Mouse (Mus musculus): ENCODE measurements around the gene Dicer1. TPM values are rescaled to one million over a fixed set of nuclear protein-coding genes. Genes with fewer than 3 reads are reported as not detected.

Dicer1 gene
- total and polyA plus RNA-seq, 2 experiments from 2014 or later, result 28.7 to 38.7 TPM

DNA sequence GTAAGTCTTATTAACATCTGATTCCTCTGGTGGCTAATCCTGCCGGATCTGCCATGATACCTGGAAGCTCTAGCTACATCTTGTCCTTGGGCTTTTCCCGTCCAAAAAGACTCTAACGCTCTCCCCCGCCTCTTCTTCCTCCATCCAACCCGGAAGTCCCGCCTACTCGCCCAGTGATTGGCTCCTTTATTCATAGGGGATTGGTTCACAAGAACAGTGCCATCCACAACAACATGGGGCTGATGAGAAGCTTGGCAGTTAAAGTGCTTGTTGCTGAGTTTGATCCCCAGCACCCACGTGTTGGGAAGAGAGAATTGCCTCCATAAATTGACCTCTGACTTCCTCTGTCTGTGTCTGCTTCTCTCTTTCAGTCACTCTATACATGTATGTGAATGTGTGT is 9.7 kb upstream of the Dicer1 start:
- H3K9me3 ChIP-seq (ENCODE audit: low read length), result no peaks in the 10 kb centered on the region
- H3K4me3 ChIP-seq (ENCODE audit: low read depth, low read length), result no peak overlapping the region

DNA sequence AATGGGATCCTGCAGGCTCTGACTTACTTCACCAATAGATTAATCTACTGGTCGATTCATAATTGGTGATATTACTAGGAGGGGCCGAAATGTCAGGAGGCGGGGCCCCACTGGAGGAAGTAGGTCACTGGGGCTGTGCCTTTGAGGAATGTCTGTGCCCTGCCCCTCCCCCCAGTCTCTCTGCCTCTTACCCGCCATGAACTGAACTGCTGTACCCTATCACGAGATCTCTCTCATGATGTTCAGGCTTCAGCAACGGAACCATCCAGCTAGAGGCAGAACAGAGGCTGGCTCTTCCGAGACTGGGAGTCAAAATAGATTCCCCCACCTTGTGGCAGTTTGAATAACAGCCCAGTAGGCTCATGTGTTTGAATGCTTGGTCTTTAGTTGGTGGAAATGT is 6.3 kb upstream of the Dicer1 start:
- ATAC-seq, result no peak
- H3K4me2 ChIP-seq (ENCODE audit: low read depth), result no peak overlapping the region
- H3K27me3 ChIP-seq (ENCODE audit: insufficient read depth, low read length), result no peaks in the 10 kb centered on the region
- DNase-seq, result no peak
- H3K36me3 ChIP-seq (ENCODE audit: insufficient read depth), result no peaks in the 10 kb centered on the region
- H3K4me1 ChIP-seq (ENCODE audit: insufficient read depth), result no peaks in the 10 kb centered on the region
- no peak overlapping the region for H3K9ac ChIP-seq
- no peaks in the 10 kb centered on the region for H3K9me3 ChIP-seq (ENCODE audit: low read length)
- TF ChIP-seq CTCF (IDR thresholded peaks at IDR 0.05; ENCODE audit: low read depth), result no peak
- WGBS, result 87% methylated on average over 7 of the region's 7 CpGs
- H3K27ac ChIP-seq (ENCODE audit: low read depth, low read length), result no peak overlapping the region
- H3K4me3 ChIP-seq (ENCODE audit: low read depth, low read length), result no peak overlapping the region

More for the DNA sequence above, 9.7 kb upstream of the Dicer1 start:
- H3K27ac ChIP-seq (ENCODE audit: low read depth, low read length), result no peak overlapping the region
- H3K4me2 ChIP-seq (ENCODE audit: low read depth), result no peak overlapping the region
- H3K9ac ChIP-seq, result no peak overlapping the region
- TF ChIP-seq CTCF (IDR thresholded peaks at IDR 0.05; ENCODE audit: low read depth), result no peak
- no peaks in the 10 kb centered on the region for H3K27me3 ChIP-seq (ENCODE audit: insufficient read depth, low read length)
- no peak for DNase-seq
- ATAC-seq, result no peak
- no peaks in the 10 kb centered on the region for H3K36me3 ChIP-seq (ENCODE audit: insufficient read depth)
- WGBS, result 82% methylated on average over 8 of the region's 8 CpGs
- H3K4me1 ChIP-seq (ENCODE audit: insufficient read depth), result no peaks in the 10 kb centered on the region

DNA sequence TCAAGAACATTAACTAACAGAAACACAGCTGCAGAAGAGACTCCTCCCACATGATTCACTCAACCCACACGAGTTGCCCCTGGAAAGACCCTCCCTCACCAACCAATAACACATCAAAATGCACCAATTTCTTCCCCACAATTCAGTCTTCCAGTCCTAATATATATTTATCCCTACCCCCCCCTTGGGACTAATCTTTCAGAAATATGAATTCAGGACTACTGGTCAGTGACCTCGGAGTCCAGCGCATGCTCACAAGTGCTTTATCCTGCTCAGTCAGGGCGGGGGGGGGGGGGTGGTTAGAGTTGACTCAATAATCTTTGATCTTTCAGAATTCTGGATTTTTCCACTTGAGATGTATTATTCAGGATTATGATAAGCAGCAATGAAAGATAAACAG is 1.9 kb upstream of the Dicer1 start:
- no peaks in the 10 kb centered on the region for H3K36me3 ChIP-seq (ENCODE audit: insufficient read depth)

GRCm38 (mm10) chr12:104751331-104751813 is 380 bp downstream of the Dicer1 start:
- peak overlapping the region; percentile 89 for H3K9ac ChIP-seq
- peaks cover 24% of the 10 kb centered on the region for H3K4me1 ChIP-seq (ENCODE audit: insufficient read depth)
- no peaks in the 10 kb centered on the region for H3K27me3 ChIP-seq (ENCODE audit: insufficient read depth, low read length)
- no peaks in the 10 kb centered on the region for H3K36me3 ChIP-seq (ENCODE audit: insufficient read depth)
- H3K4me3 ChIP-seq (ENCODE audit: low read depth, low read length), result peak overlapping the region; percentile 89
- WGBS, result 1% methylated on average over 49 of the region's 52 CpGs
- ATAC-seq (peak; percentile 38), DNase-seq (peak; percentile 46)
- TF ChIP-seq CTCF (IDR thresholded peaks at IDR 0.05; ENCODE audit: low read depth), result no peak
- H3K9me3 ChIP-seq (ENCODE audit: low read length), result no peaks in the 10 kb centered on the region
- peak overlapping the region; percentile 91 for H3K27ac ChIP-seq (ENCODE audit: low read depth, low read length)
- H3K4me2 ChIP-seq (ENCODE audit: low read depth), result peak overlapping the region; percentile 96

More for the DNA sequence above, 1.9 kb upstream of the Dicer1 start:
- Histone ChIP-seq H3K27me3 (ENCODE audit: insufficient read depth, low read length) (no peaks in the 10 kb centered on the region), H3K4me2 (ENCODE audit: low read depth) (no peak overlapping the region), H3K4me3 (ENCODE audit: low read depth, low read length) (no peak overlapping the region), H3K4me1 (ENCODE audit: insufficient read depth) (peaks cover 20% of the 10 kb centered on the region), H3K27ac (ENCODE audit: low read depth, low read length) (no peak overlapping the region), H3K9ac (no peak overlapping the region), H3K9me3 (ENCODE audit: low read length) (no peaks in the 10 kb centered on the region)
- ATAC-seq, result no peak
- 64% methylated on average over 4 of the region's 4 CpGs for WGBS
- no peak for DNase-seq
- TF ChIP-seq CTCF (IDR thresholded peaks at IDR 0.05; ENCODE audit: low read depth), result no peak

DNA sequence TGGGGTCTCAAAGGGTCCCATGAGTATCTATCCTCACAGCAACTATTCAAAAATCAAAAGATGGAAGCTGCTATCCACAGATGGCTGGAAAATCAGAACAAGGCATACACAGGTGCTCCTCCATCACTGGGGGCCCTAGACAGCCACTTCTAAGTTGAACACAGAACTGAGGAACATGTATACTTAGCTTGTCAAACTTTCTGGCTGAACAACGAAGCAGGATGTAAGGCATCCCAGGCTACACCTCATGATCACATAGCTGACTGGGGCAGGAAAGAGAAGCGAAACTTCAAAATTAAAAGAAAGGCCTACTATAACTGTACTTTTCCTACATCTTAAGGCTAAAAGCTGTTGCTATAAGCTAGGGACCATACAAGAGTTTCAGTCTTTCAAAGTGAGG is 2.8 kb downstream of the Dicer1 start:
- Histone ChIP-seq H3K4me1 (ENCODE audit: insufficient read depth) (peaks cover 30% of the 10 kb centered on the region), H3K4me2 (ENCODE audit: low read depth) (no peak overlapping the region), H3K4me3 (ENCODE audit: low read depth, low read length) (no peak overlapping the region), H3K36me3 (ENCODE audit: insufficient read depth) (no peaks in the 10 kb centered on the region), H3K27ac (ENCODE audit: low read depth, low read length) (no peak overlapping the region), H3K9me3 (ENCODE audit: low read length) (no peaks in the 10 kb centered on the region), H3K9ac (no peak overlapping the region), H3K27me3 (ENCODE audit: insufficient read depth, low read length) (no peaks in the 10 kb centered on the region)
- DNase-seq (no peak), ATAC-seq (no peak)
- TF ChIP-seq CTCF (IDR thresholded peaks at IDR 0.05; ENCODE audit: low read depth), result no peak
- 84% methylated on average over 2 of the region's 2 CpGs for WGBS

- peaks cover 34% of the 10 kb centered on the region for H3K4me1 ChIP-seq (ENCODE audit: insufficient read depth)
- H3K4me3 ChIP-seq (ENCODE audit: low read depth, low read length), result no peak overlapping the region
Observed at GRCm38 (mm10) chr12:104747252-104747651, 4.5 kb downstream of the Dicer1 start.

GRCm38 (mm10) chr12:104746601-104747000 is 5.2 kb downstream of the Dicer1 start:
- Histone ChIP-seq H3K4me2 (ENCODE audit: low read depth) (no peak overlapping the region), H3K27me3 (ENCODE audit: insufficient read depth, low read length) (no peaks in the 10 kb centered on the region), H3K36me3 (ENCODE audit: insufficient read depth) (no peaks in the 10 kb centered on the region), H3K4me3 (ENCODE audit: low read depth, low read length) (no peak overlapping the region), H3K4me1 (ENCODE audit: insufficient read depth) (peaks cover 40% of the 10 kb centered on the region), H3K27ac (ENCODE audit: low read depth, low read length) (no peak overlapping the region), H3K9ac (no peak overlapping the region), H3K9me3 (ENCODE audit: low read length) (no peaks in the 10 kb centered on the region)
- ATAC-seq, result no peak
- no peak for DNase-seq
- TF ChIP-seq CTCF (IDR thresholded peaks at IDR 0.05; ENCODE audit: low read depth), result no peak
- 95% methylated on average over 2 of the region's 2 CpGs for WGBS

More at GRCm38 (mm10) chr12:104747252-104747651, 4.5 kb downstream of the Dicer1 start:
- no peak for TF ChIP-seq CTCF (IDR thresholded peaks at IDR 0.05; ENCODE audit: low read depth)
- Histone ChIP-seq H3K27me3 (ENCODE audit: insufficient read depth, low read length) (no peaks in the 10 kb centered on the region), H3K9ac (no peak overlapping the region), H3K27ac (ENCODE audit: low read depth, low read length) (no peak overlapping the region), H3K36me3 (ENCODE audit: insufficient read depth) (no peaks in the 10 kb centered on the region), H3K9me3 (ENCODE audit: low read length) (no peaks in the 10 kb centered on the region), H3K4me2 (ENCODE audit: low read depth) (no peak overlapping the region)
- ATAC-seq, result no peak
- 90% methylated on average over 5 of the region's 5 CpGs for WGBS
- DNase-seq, result no peak

Data from forebrain, postnatal 0 days (tissue).